14 mouse cellular contexts compared by ENCODE assay signal in the genomic region with DNA sequence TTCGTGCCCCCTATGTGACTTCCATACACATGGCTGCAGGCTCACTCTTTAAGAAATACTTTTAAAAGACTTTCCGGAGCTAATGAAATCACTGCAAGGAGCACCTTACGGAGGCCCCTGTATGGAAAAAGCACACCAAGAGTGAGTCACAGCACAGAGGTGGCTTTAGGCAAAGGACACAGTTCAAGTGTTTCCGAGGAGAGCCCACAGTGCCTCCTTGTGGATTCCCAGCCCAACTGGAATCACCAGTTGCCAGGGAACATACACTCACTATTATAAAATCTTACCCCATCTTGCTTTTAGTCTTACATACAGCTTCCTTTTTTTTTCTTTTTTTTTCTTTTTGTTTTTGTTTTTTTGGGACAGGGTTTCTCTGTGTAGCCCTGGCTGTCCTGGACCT.
DNase-seq lines count a peak whose midpoint lies in the region; ATAC-seq and TF ChIP-seq lines count a peak whose summit lies in the region.
"Had no signal": no experiment of that assay in that cellular context is flagged by ENCODE, and none has a peak within 500 bp of the region (broad histone marks: within the 10 kb centered on the region; RNA-seq: fewer than 3 reads in every experiment).

No protein-coding gene starts in this region.

- no peaks in the 10 kb centered on the region for H3K27me3 ChIP-seq in forebrain, postnatal 0 days (ENCODE audit: insufficient read depth, low read length)
- H3K27me3 ChIP-seq in forebrain, embryonic 14.5 days (replicated peaks; ENCODE audit: control insufficient read depth, insufficient read depth, low read length), result no peaks in the 10 kb centered on the region
- H3K27me3 ChIP-seq in E14TG2a.4 (ENCODE audit: insufficient read depth, low read length), result no peaks in the 10 kb centered on the region
- H3K27me3 ChIP-seq: forebrain, embryonic 12.5 days; midbrain, embryonic 15.5 days had no signal

- DNase-seq in forebrain, postnatal 0 days, result no peak
- no peak for DNase-seq in forebrain, embryonic 14.5 days (ENCODE audit: low spot score)
- DNase-seq in layer of hippocampus, adult 2 months (ENCODE audit: low spot score in 2 of 2), result no peak
- no peak for DNase-seq in layer of hippocampus, adult 9-10 months (ENCODE audit: low spot score)
- DNase-seq in brain, adult 2 months (ENCODE audit: low read depth, low spot score), result peak; percentile 17
- no peak for DNase-seq in spleen, postnatal 10 days (ENCODE audit: low spot score in 2 of 2)
- DNase-seq: adrenal gland, postnatal 14 days; cerebellum, adult 9-10 months; kidney, postnatal 14 days had no signal

- H3K27ac ChIP-seq in forebrain, postnatal 0 days (ENCODE audit: low read depth, low read length), result no peak overlapping the region
- H3K27ac ChIP-seq in forebrain, embryonic 14.5 days (ENCODE audit: low read depth, low read length), result no peak overlapping the region
- H3K27ac ChIP-seq in layer of hippocampus, adult 2 months, result no peak overlapping the region
- H3K27ac ChIP-seq: forebrain, embryonic 12.5 days; midbrain, embryonic 15.5 days had no signal

- 94% methylated on average over 4 of the region's 4 CpGs for WGBS in forebrain, postnatal 0 days
- 88% methylated on average over 4 of the region's 4 CpGs for WGBS in forebrain, embryonic 14.5 days

- H3K4me2 ChIP-seq in forebrain, postnatal 0 days (ENCODE audit: low read depth), result no peak overlapping the region
- no peak overlapping the region for H3K4me2 ChIP-seq in forebrain, embryonic 14.5 days (ENCODE audit: low read length)
- H3K4me2 ChIP-seq: forebrain, embryonic 12.5 days; midbrain, embryonic 15.5 days had no signal

- H3K4me1 ChIP-seq in forebrain, postnatal 0 days (ENCODE audit: insufficient read depth), result no peaks in the 10 kb centered on the region
- peaks cover 6% of the 10 kb centered on the region for H3K4me1 ChIP-seq in forebrain, embryonic 14.5 days (ENCODE audit: control insufficient read depth, insufficient read depth, low read length)
- no peaks in the 10 kb centered on the region for H3K4me1 ChIP-seq in E14TG2a.4 (replicated peaks; ENCODE audit: low read depth, low read length)

- H3K36me3 ChIP-seq in forebrain, postnatal 0 days (ENCODE audit: insufficient read depth), result no peaks in the 10 kb centered on the region
- H3K36me3 ChIP-seq in forebrain, embryonic 14.5 days (ENCODE audit: control insufficient read depth, insufficient read depth, low read length), result no peaks in the 10 kb centered on the region
- peaks cover 95% of the 10 kb centered on the region for H3K36me3 ChIP-seq in E14TG2a.4 (ENCODE audit: insufficient read depth, low read length)
- H3K36me3 ChIP-seq: forebrain, embryonic 12.5 days; midbrain, embryonic 15.5 days had no signal

- TF ChIP-seq CTCF in forebrain, postnatal 0 days (IDR thresholded peaks at IDR 0.05; ENCODE audit: low read depth), result peak; percentile 20; the same call in 1 of the 2 replicates
- TF ChIP-seq CTCF in layer of hippocampus, adult 2 months (conservative IDR thresholded peaks at IDR 0.05), result peak; percentile 49
- peak; percentile 11; the same call in 1 of the 2 replicates for TF ChIP-seq CTCF in E14TG2a.4 (conservative IDR thresholded peaks at IDR 0.05; ENCODE audit: low read length)

- H3K4me3 ChIP-seq in forebrain, postnatal 0 days (ENCODE audit: low read depth, low read length), result no peak overlapping the region
- no peak overlapping the region for H3K4me3 ChIP-seq in forebrain, embryonic 14.5 days (ENCODE audit: low read depth, low read length)
- H3K4me3 ChIP-seq in layer of hippocampus, adult 2 months, result no peak overlapping the region
- H3K4me3 ChIP-seq in E14TG2a.4 (replicated peaks; ENCODE audit: low read length), result no peak overlapping the region
- H3K4me3 ChIP-seq: forebrain, embryonic 12.5 days; midbrain, embryonic 15.5 days had no signal

- no peaks in the 10 kb centered on the region for H3K9me3 ChIP-seq in forebrain, postnatal 0 days (ENCODE audit: low read length)
- no peaks in the 10 kb centered on the region for H3K9me3 ChIP-seq in forebrain, embryonic 14.5 days (replicated peaks; ENCODE audit: control insufficient read depth, low read length)
- H3K9me3 ChIP-seq in E14TG2a.4 (ENCODE audit: low read length), result no peaks in the 10 kb centered on the region
- H3K9me3 ChIP-seq: forebrain, embryonic 12.5 days; midbrain, embryonic 15.5 days had no signal

- no peak for ATAC-seq in forebrain, postnatal 0 days
- ATAC-seq in forebrain, embryonic 14.5 days, result no peak
- no peak for ATAC-seq in frontal cortex, adult (ENCODE audit: low TSS enrichment)
- ATAC-seq: inflammation-experienced regulatory T-cells, adult 6 months; midbrain, embryonic 15.5 days had no signal

- H3K9ac ChIP-seq in forebrain, postnatal 0 days, result no peak overlapping the region
- H3K9ac ChIP-seq in forebrain, embryonic 14.5 days (ENCODE audit: low read length), result no peak overlapping the region
- H3K9ac ChIP-seq: forebrain, embryonic 12.5 days; midbrain, embryonic 15.5 days had no signal
